Mouse (Mus musculus) ES-E14 (cell line): ENCODE results near the gene Ppp1r9b. TPM values are rescaled to one million over a fixed set of nuclear protein-coding genes. Genes with fewer than 3 reads are reported as not detected.

Experiments
- DNase-seq: peaks from one replicate; pipeline ENCODE4 v3.0.0-alpha.2; 2013; ENCODE audit warnings: low read depth, low spot score
- H3K27ac ChIP-seq: 2 replicates; pipeline ENCODE4 v1.5.1; 2012; ENCODE audit warnings: low read depth, mild to moderate bottlenecking, low read length, moderate library complexity, mixed read lengths; ENCODE audit not compliant: poor library complexity, insufficient read depth, severe bottlenecking
- H3K36me3 ChIP-seq: 2 replicates; pipeline ENCODE4 v1.6.1; 2012; ENCODE audit warnings: mild to moderate bottlenecking, low read length, moderate library complexity, mixed read lengths; ENCODE audit not compliant: control insufficient read depth, poor library complexity, insufficient read depth, severe bottlenecking
- H3K4me1 ChIP-seq, 2 experiments: fragments of 150-350 bp in 1 of 2; sonication (generic) in 1 of 2; 2 replicates each; pipeline ENCODE4 v1.6.1; 2012; ENCODE audit warnings: low read length in 2 of 2, mild to moderate bottlenecking in 1 of 2, mixed read lengths in 1 of 2; ENCODE audit not compliant: control insufficient read depth in 2 of 2, insufficient read depth in 2 of 2, poor library complexity in 1 of 2
- H3K4me3 ChIP-seq, 2 experiments: fragments of 150-350 bp in 1 of 2; sonication (generic) in 1 of 2; 2 replicates each; pipeline ENCODE4 v1.5.1; 2012; ENCODE audit warnings: low read length in 2 of 2, low read depth in 1 of 2, mild to moderate bottlenecking in 1 of 2, mixed read lengths in 1 of 2; ENCODE audit not compliant: insufficient read depth in 1 of 2, poor library complexity in 1 of 2, severe bottlenecking in 1 of 2
- H3K9ac ChIP-seq: 2 replicates; pipeline ENCODE4 v1.6.1; 2012; ENCODE audit warnings: low read depth, mild to moderate bottlenecking, low read length, mixed read lengths; ENCODE audit not compliant: poor library complexity, insufficient read depth, severe bottlenecking
- H3K9me3 ChIP-seq: fragments of 150-350 bp; sonication (generic); 2 replicates; pipeline ENCODE4 v1.6.1; 2012; ENCODE audit warnings: low read depth, mild to moderate bottlenecking, low read length; ENCODE audit not compliant: control insufficient read depth, insufficient read depth
- CHD2 ChIP-seq: IDR thresholded peaks from 2 replicates; pipeline ENCODE4 v1.6.1; 2014; ENCODE audit warnings: mild to moderate bottlenecking, low read depth, low read length, inconsistent platforms
- HCFC1 ChIP-seq: IDR thresholded peaks from 2 replicates; pipeline ENCODE4 v1.6.1; 2012; ENCODE audit warnings: low read length, inconsistent platforms, borderline replicate concordance; ENCODE audit not compliant: insufficient read depth
- MAFK ChIP-seq: IDR thresholded peaks from 2 replicates; pipeline ENCODE4 v1.6.1; 2014; ENCODE audit warnings: mild to moderate bottlenecking, low read depth, low read length, inconsistent platforms; ENCODE audit not compliant: insufficient read depth
- ZC3H11A ChIP-seq: IDR thresholded peaks from 2 replicates; pipeline ENCODE4 v1.6.1; 2012; ENCODE audit warnings: low read depth, mild to moderate bottlenecking, inconsistent platforms, low read length, borderline replicate concordance
- ZNF384 ChIP-seq: IDR thresholded peaks from 2 replicates; pipeline ENCODE4 v1.6.1; 2012; ENCODE audit warnings: low read depth, low read length, inconsistent platforms
- in situ Hi-C, 2 experiments: fragments of 600-800 bp; cut with MboI; formaldehyde crosslinking; loops; one replicate each; pipeline ENCODE4 v1.15.1; 2025; ENCODE audit warnings: low sequenced_read_pairs in 2 of 2, inconsistent platforms in 1 of 2; ENCODE audit not compliant: unreplicated experiment in 2 of 2
- total RNA-seq: library from RNA; depleted of rRNA; stranded (reverse); fragments of 300-350 nt; gene quantifications from 2 replicates; pipeline ENCODE4 v1.2.3, GENCODE M21; 2012

The Ppp1r9b gene
- total RNA-seq, 1 experiment = 29.5 TPM

- TF ChIP-seq HCFC1 (no peak), CHD2 (no peak), MAFK (no peak), ZNF384 (no peak), ZC3H11A (no peak)
- Histone ChIP-seq H3K4me3 (no peak overlapping the region), H3K9ac (no peak overlapping the region), H3K9me3 (no peaks in the 10 kb centered on the region), H3K4me1 (no peaks in the 10 kb centered on the region), H3K27ac (no peak overlapping the region), H3K36me3 (no peaks in the 10 kb centered on the region)
- DNase-seq = no peak
- in situ Hi-C loops = no loop called here
Measured at GRCm38 (mm10) chr11:94943054-94943453, 47.8 kb upstream of the Ppp1r9b start.

- TF ChIP-seq CHD2 (no peak), ZNF384 (no peak), ZC3H11A (no peak), HCFC1 (no peak), MAFK (no peak)
- H3K4me3 ChIP-seq = no peak overlapping the region
- no peaks in the 10 kb centered on the region for H3K4me1 ChIP-seq
- H3K9ac ChIP-seq = no peak overlapping the region
- no peak overlapping the region for H3K27ac ChIP-seq
- no peaks in the 10 kb centered on the region for H3K36me3 ChIP-seq
- DNase-seq = no peak
- in situ Hi-C loops = no loop called here
- no peaks in the 10 kb centered on the region for H3K9me3 ChIP-seq
Measured at GRCm38 (mm10) chr11:94944295-94944694, 46.5 kb upstream of the Ppp1r9b start.

GRCm38 (mm10) chr11:94945236-94945635 is 45.6 kb upstream of the Ppp1r9b start:
- Histone ChIP-seq H3K4me3 (no peak overlapping the region), H3K4me1 (no peaks in the 10 kb centered on the region), H3K27ac (no peak overlapping the region), H3K9me3 (no peaks in the 10 kb centered on the region), H3K36me3 (no peaks in the 10 kb centered on the region), H3K9ac (no peak overlapping the region)
- TF ChIP-seq ZNF384 = no peak
- no peak for TF ChIP-seq MAFK
- no peak for TF ChIP-seq HCFC1
- TF ChIP-seq CHD2 = no peak
- DNase-seq = no peak
- in situ Hi-C loops = no loop called here

DNA sequence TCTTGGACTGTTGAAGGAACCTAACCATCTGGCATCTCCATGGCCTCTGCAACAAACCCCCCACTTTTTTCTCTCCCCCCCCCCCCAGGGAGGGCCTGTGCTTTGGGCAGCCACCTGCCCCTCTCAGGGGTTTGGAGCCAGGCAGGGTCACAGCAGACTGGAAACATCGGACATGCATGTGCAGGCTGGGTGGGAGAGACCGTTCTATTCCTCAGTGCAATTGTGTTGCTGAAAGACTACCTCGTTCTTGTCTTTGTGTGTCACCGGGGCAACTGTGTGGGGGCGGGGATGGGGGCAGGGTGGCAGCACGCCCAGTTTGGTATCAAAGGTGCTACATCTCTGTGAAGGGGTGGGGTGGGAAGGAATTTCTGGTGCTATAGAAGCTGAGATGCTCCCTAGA is 38.7 kb upstream of the Ppp1r9b start:
- Histone ChIP-seq H3K9me3 (no peaks in the 10 kb centered on the region), H3K4me1 (peaks cover 3 to 8% of the 10 kb centered on the region in 2 experiments; a peak in 2 of 4 replicates), H3K9ac (no peak overlapping the region), H3K4me3 (no peak overlapping the region), H3K36me3 (no peaks in the 10 kb centered on the region), H3K27ac (no peak overlapping the region)
- TF ChIP-seq MAFK = no peak
- no peak for TF ChIP-seq ZNF384
- TF ChIP-seq ZC3H11A = no peak
- no peak for TF ChIP-seq CHD2
- TF ChIP-seq HCFC1 = no peak
- in situ Hi-C loops = no loop called here
- DNase-seq = no peak

DNA sequence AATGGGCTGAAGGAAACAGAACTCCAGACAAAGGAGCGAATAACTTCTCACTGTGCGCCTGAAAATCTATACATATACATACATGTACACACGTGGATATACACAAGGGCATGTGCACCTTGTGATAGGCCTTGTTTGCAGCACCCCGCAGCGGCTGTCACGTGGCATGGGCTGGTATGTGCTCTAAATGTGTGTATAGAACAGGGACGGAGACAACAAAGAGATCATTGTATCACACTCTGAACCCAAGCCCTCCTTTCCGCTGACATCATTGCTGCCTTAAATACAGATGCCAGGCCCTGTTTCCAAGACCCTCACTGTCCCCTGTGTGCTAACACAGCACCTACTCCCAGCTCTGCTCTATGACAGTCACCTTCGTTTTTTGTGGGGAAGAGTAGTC is 35.7 kb upstream of the Ppp1r9b start:
- in situ Hi-C loops = no loop called here
- H3K4me1 ChIP-seq = peaks cover 9 to 20% of the 10 kb centered on the region in 2 experiments; a peak in 2 of 4 replicates
- no peak overlapping the region for H3K27ac ChIP-seq
- no peak for TF ChIP-seq ZNF384
- no peak for TF ChIP-seq HCFC1
- no peak for TF ChIP-seq MAFK
- no peak overlapping the region for H3K9ac ChIP-seq
- H3K4me3 ChIP-seq = no peak overlapping the region
- H3K36me3 ChIP-seq = no peaks in the 10 kb centered on the region
- no peak for DNase-seq
- no peaks in the 10 kb centered on the region for H3K9me3 ChIP-seq
